Mouse (Mus musculus): ENCODE results near the gene Klrb1b. TPM values are rescaled to one million over a fixed set of nuclear protein-coding genes. Genes with fewer than 3 reads are reported as not detected.

Gene Klrb1b
- under 1 TPM in 1 of 2 experiments, not detected in 1; 0.50 TPM for total RNA-seq (2023)

GRCm38 (mm10) chr6:128826132-128826531 is at the start of gene Klrb1b, which contains the start of gene Gm44511:
Klrb1b (minus strand) TSS chr6:128826331.
Gm44511 (minus strand) TSS chr6:128826315.

DNA sequence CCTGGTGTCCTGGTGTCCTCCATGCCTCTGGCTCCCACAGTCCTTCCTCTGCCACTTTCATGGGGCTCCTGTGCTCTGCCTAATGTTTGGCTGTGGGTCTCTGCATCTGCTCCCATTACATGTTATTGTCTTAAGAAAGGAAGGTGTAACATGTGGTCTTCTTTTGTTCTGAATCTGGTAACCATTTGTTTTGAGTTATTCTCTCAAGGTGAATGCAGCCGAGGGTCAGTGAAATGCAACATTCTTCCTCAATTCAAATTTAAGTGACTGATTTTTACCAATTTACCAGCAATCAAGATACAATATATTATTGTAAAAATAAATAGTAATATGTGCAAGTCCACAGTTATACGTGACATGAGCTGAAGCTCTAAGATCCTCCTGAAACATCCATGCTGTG is 37.0 kb downstream of the Klrb1b start, which contains the start of gene Klrb1c:
TSS of gene Klrb1c (minus strand) at position 101 of the 400 bp plus-strand sequence.

Other genes starting within 250 kb of the Klrb1b start
- not detected for gene A2ml1, start 244.7 kb downstream of the Klrb1b start, total RNA-seq (2023)
- gene Klrb1a, start 202.8 kb downstream of the Klrb1b start, total RNA-seq (2023), result not detected
- 1 to 10 TPM in 1 of 2 experiments, not detected in 1; 1.0 TPM for gene Clec2h, start 163.9 kb downstream of the Klrb1b start, total RNA-seq (2023)
- not detected for gene Klrb1, start 103.3 kb downstream of the Klrb1b start, total RNA-seq (2023)
- under 1 TPM; 0.27 to 0.60 TPM for gene Klrb1c, start 37.1 kb downstream of the Klrb1b start, total RNA-seq (2023)
- not detected for gene Gm44511, start within 50 bp of the Klrb1b start, total RNA-seq (2023)
- gene Clec2i, start 61.3 kb upstream of the Klrb1b start, total RNA-seq (2023), result 10 to 100 TPM; 32.5 to 32.6 TPM
- 100 to 1,000 TPM in 1 of 2 experiments, 10 to 100 TPM in 1; 97.2 to 102 TPM for gene BC035044, start 64.8 kb upstream of the Klrb1b start, total RNA-seq (2023)
- gene Clec2g, start 108.0 kb upstream of the Klrb1b start, total RNA-seq (2023), result 1 to 10 TPM; 7.1 to 7.8 TPM
- gene Klrb1f, start 219.6 kb upstream of the Klrb1b start, total RNA-seq (2023), result 1 to 10 TPM; 1.8 to 5.8 TPM

Data from monocyte, adult 59 days (primary cell).